Mouse (Mus musculus): ENCODE data around the gene Clcf1.

Clcf1 gene

DNA sequence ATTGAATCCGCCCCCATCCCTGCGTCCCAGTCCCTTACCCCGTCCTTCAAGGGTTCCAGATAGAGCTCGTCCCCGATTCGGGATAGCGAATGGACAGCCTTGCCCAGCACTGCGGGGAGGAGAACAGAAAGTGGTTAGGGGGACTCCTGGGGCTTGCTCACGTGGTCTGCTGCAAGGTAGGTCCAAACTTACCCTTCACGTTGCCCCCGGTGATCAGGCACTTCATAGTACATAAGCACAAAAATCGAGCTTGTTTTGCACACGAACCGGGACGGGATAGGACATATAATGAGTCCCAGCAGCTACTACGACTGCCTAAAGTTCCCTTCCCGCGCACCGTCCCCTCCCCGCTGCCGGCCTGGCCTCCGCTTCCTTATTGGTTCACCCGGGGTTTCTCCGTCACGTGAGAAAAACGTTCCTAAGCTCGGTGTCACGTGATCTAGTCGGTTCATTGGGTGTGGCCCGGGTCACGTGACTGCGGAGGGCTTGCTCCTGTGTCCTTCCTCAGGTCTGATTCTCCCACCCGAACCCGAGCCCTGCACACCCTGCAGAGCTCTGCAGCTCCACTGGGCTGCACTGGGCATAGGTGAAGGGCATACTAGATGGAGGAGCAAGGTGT is 12.6 kb upstream of the Clcf1 start, which contains the start of gene Rad9a:
TSS of gene Rad9a (minus strand) at position 372 of the 619 bp plus-strand sequence.
- peak; percentile 96 for DNase-seq (ENCODE audit: low read depth, low spot score)
- Histone ChIP-seq H3K36me3 (ENCODE audit: control insufficient read depth, insufficient read depth, low read length, poor library complexity, severe bottlenecking) (peaks cover 7% of the 10 kb centered on the region), H3K27me3 (ENCODE audit: control insufficient read depth, insufficient read depth, low read length, poor library complexity, severe bottlenecking) (no peaks in the 10 kb centered on the region)

DNA sequence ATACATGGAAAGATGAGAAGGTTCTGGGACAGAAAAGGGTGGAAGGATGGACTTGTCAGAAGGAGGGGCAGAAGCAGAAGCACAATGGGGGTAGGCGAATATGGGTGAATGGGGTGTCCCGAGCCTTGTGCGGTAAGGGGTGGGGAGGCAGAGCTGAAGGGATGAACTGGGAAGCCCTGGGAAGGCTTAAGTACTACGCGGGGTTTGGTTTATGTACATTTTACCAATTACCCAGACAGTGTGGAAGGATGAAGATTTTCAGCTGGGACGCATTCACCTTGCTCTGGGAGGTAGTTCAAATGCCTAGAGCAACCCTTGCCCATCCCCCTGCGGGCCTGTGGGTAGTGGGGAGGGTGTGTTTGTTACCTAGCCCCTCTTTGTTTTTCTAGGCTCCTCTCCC is 11.9 kb upstream of the Clcf1 start:
- Histone ChIP-seq H3K36me3 (ENCODE audit: control insufficient read depth, insufficient read depth, low read length, poor library complexity, severe bottlenecking) (peaks cover 3% of the 10 kb centered on the region), H3K27me3 (ENCODE audit: control insufficient read depth, insufficient read depth, low read length, poor library complexity, severe bottlenecking) (no peaks in the 10 kb centered on the region)
- DNase-seq (ENCODE audit: low read depth, low spot score): no peak

DNA sequence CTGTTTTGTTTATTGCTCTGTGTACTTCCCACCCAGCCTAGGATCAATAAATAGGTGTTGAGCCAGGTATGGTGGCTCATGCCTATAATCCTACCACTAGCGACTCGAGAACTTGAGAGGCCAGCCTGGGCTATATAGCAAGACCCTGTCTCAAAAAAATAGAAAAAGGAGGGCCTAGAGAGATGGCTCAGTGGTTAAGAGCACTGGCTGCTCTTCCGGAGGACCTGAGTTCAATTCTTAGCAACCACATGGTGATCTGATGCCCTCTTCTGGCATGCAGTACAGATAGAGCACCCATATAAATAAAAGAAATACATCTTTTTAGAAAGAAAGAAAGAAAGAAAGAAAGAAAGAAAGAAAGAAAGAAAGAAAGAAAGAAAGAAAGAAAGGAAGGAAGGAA is 10.9 kb upstream of the Clcf1 start:
- Histone ChIP-seq H3K36me3 (ENCODE audit: control insufficient read depth, insufficient read depth, low read length, poor library complexity, severe bottlenecking) (peaks cover 2% of the 10 kb centered on the region), H3K27me3 (ENCODE audit: control insufficient read depth, insufficient read depth, low read length, poor library complexity, severe bottlenecking) (no peaks in the 10 kb centered on the region)
- DNase-seq (ENCODE audit: low read depth, low spot score): peak; percentile 74

DNA sequence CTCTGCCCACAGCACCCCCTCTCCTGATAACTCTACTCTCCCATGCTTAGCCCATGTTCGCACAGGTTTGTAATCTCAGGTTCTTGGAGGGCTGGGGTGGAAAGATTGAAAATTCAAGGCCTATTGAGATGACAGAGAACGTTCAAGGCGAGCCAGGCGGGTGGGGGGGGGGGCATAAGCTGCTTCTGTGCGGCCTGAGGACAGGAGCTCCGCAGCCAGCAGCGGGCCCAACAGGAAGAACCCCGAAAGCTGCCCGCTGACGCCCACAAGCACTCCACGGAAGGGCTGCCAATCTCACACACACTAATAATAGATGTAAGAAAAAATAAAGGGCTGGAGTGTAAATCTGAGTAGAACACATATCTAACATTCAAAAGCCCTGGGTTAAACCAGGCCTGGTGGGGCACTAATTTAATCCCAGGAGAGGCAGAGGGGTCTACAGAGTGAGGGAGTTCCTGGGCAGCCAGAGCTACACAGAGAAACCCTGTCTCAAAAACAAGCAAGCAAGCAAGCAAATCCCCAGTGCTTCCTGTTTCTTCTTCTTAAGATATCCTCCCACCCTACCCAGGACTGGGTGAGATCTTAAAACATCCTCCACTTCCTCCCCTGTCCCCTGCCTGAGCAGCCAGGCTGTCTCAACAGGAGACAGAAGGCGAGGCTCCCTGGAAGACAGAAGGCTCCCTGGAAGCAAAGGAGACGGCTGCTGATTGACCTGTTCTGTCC is 10.3 kb upstream of the Clcf1 start:
- DNase-seq (ENCODE audit: low read depth, low spot score): peak; percentile 62
- H3K36me3 ChIP-seq (ENCODE audit: control insufficient read depth, insufficient read depth, low read length, poor library complexity, severe bottlenecking): no peaks in the 10 kb centered on the region; the same call in none of the 2 replicates
- H3K27me3 ChIP-seq (ENCODE audit: control insufficient read depth, insufficient read depth, low read length, poor library complexity, severe bottlenecking): no peaks in the 10 kb centered on the region

DNA sequence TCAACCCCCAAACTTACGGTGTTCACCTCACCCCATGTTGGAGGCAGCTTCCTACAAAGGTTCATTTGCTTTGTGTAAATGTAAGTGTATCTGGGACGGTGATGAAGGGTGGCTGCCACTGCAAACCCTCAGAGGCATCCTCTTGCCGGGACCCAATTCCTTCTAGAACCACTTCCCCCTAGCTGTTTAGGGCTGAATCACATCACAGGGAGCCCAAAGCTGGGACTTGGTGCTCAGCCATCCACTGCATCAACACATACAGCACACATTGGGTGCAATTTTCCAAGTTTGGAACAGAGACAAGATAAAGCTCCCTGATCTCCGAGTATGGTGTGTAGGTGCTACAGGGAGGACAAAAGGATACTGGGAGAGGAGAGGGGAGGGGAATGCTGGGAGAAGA is 9.1 kb upstream of the Clcf1 start:
- H3K36me3 ChIP-seq (ENCODE audit: control insufficient read depth, insufficient read depth, low read length, poor library complexity, severe bottlenecking): no peaks in the 10 kb centered on the region; the same call in 1 of the 2 replicates
- peak; percentile 37 for DNase-seq (ENCODE audit: low read depth, low spot score)
- H3K27me3 ChIP-seq (ENCODE audit: control insufficient read depth, insufficient read depth, low read length, poor library complexity, severe bottlenecking): no peaks in the 10 kb centered on the region

DNA sequence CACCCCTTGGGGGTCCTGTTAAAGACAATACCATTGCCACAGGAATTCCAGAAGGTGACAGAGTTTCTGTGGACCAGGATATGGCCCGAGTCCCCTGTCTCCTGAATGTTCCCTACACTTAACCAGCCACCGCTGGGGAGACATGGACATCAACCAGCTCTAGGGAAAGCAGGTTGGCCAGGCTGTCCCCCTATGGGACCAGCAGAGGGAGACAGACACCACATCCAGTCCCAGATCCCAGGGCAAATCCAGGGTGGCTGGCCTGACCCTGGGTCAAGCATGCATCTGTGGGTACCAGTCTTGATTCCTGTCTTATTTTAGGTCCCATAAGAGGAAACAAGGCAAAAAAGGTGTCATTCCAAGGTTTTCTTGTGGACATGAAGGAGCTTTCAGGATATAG is 7.1 kb upstream of the Clcf1 start:
- Histone ChIP-seq H3K36me3 (ENCODE audit: control insufficient read depth, insufficient read depth, low read length, poor library complexity, severe bottlenecking) (no peaks in the 10 kb centered on the region), H3K27me3 (ENCODE audit: control insufficient read depth, insufficient read depth, low read length, poor library complexity, severe bottlenecking) (no peaks in the 10 kb centered on the region)
- peak; percentile 81 for DNase-seq (ENCODE audit: low read depth, low spot score)

DNA sequence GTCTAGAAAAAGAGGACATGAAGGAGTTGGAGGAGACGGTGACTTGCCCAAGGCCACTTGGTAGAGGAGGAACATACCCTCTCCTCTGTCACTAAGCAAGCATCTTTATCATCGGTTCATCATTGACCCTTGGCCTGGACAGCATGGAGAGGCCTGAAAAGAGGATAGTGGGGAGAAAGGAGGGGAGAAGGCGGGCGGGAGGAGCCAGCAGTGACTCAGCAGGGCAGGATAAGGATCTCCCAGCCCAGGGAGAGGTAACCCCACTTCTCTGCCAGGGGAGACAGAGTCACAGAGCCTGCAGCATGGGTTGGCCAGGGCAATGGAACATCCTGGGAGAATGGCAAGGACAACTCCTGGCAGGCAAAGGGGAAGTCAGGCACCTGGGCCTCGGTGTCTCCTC is 5.5 kb upstream of the Clcf1 start:
- DNase-seq (ENCODE audit: low read depth, low spot score): no peak
- Histone ChIP-seq H3K36me3 (ENCODE audit: control insufficient read depth, insufficient read depth, low read length, poor library complexity, severe bottlenecking) (no peaks in the 10 kb centered on the region), H3K27me3 (ENCODE audit: control insufficient read depth, insufficient read depth, low read length, poor library complexity, severe bottlenecking) (no peaks in the 10 kb centered on the region)

DNA sequence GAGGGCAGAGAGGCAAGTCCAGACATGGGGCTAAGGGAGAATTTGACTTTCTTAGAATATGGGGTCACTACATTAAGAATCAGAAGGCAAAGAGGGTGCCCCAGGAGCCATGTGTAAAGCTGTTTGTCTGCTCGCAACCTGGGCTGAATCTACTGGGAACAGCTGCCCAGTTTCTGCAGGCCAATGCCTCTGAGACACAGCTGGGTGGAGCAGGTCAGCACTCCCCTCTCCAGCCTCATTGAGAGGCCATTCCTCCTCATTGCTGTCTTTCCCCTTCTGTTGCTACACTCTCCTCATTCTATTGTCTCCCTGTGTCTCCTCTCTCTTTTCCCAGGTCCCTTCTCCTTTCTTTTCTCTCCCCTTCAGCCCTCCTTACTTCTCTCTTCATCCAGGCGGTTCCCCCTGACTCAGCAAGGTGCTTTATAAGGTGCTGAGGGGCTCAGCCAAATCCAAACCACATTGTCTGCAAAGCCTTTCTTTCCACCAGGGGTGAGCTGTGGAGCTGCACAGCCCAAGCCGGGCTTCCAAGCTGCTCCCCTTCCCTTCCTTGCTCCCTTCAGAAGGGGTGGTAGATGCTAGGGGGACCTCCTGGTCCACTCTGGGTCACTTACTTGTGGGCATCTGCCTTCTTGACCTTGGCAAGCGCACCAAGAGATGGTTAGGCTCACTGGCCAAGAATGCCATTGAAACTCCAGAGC is 2.0 kb upstream of the Clcf1 start:
- DNase-seq (ENCODE audit: low read depth, low spot score): no peak
- Histone ChIP-seq H3K36me3 (ENCODE audit: control insufficient read depth, insufficient read depth, low read length, poor library complexity, severe bottlenecking) (no peaks in the 10 kb centered on the region; the same call in 1 of the 2 replicates), H3K27me3 (ENCODE audit: control insufficient read depth, insufficient read depth, low read length, poor library complexity, severe bottlenecking) (no peaks in the 10 kb centered on the region)

DNA sequence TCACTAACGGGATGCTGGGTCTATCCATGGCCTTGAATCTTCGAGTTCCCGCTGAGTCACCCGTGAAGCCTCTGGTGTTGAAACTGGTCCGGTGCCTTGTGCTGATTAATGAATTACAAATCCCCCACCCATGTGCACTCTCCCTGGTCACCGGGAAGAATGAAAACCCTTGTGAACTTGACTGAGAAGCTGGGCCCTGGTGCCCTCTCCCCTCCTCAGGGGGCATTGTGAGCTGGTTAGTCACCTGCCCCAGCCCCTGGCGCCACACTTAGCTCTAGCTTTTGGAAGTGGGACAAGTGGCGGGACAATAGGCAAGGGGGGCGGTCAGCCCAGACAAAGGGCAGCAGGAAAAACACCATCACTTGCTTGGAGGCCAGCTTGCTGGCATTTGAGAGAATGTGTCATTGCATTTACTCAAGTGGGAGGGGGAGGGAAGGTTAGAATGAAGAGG is 489 bp upstream of the Clcf1 start:
- Histone ChIP-seq H3K36me3 (ENCODE audit: control insufficient read depth, insufficient read depth, low read length, poor library complexity, severe bottlenecking) (no peaks in the 10 kb centered on the region; the same call in 1 of the 2 replicates), H3K27me3 (ENCODE audit: control insufficient read depth, insufficient read depth, low read length, poor library complexity, severe bottlenecking) (no peaks in the 10 kb centered on the region)
- no peak for DNase-seq (ENCODE audit: low read depth, low spot score)

DNA sequence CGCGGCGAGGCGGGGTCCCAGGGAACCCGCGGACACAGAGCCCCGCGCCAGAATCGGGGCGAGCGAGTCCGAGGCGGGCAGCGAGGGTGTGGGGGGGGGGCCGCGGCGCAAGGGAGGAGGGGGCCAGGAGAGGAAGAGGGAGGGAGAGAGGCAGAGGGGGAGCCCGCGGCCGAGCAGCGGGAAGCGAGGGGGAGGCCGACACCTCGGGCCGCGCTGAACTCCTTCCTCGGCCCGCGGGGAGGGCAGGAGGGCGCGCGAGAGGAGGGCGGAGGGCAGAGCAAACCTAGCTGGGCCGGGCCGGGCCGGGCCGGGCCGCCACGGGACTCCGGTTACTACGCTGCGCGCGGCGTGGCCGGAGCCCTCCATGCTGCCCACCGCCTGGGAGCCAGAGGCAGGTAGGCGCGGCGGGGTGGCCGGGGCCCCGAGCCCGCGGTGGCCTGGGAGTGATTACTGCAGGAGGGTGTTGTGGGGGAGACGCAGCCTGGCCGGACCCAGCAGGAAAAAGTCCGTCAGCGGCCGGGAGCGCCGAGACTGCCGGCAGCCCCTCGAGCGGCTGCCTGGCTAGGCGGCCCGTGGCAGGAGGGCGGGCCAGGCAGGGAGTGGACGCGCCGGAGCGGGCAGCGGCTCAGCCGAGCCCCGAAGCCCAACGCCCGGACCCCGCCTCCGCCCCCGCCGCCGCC is 873 bp downstream of the Clcf1 start:
- Histone ChIP-seq H3K27me3 (ENCODE audit: control insufficient read depth, insufficient read depth, low read length, poor library complexity, severe bottlenecking) (no peaks in the 10 kb centered on the region), H3K36me3 (ENCODE audit: control insufficient read depth, insufficient read depth, low read length, poor library complexity, severe bottlenecking) (no peaks in the 10 kb centered on the region; the same call in 1 of the 2 replicates)
- DNase-seq (ENCODE audit: low read depth, low spot score): peak; percentile 46

DNA sequence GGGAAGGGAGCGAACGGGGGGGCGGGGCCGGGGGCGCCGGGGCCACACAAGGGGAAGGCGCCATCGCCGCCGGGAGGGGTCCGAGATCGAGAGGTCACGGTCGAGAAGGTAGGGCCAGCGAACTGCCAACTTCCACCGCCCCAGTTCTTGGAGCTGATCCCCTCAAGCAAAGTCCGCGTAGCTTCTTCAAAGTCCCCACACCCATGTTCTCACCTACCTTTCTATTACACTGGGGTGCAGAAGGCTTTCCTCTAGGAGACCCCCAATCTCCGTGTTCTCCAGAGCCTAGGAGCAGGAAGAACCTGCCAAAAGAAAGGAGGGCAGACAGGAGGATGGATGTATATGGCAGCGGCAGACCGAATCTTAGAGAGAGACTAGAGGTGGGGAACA is 1.4 kb downstream of the Clcf1 start:
- Histone ChIP-seq H3K36me3 (ENCODE audit: control insufficient read depth, insufficient read depth, low read length, poor library complexity, severe bottlenecking) (no peaks in the 10 kb centered on the region; the same call in 1 of the 2 replicates), H3K27me3 (ENCODE audit: control insufficient read depth, insufficient read depth, low read length, poor library complexity, severe bottlenecking) (no peaks in the 10 kb centered on the region)
- DNase-seq (ENCODE audit: low read depth, low spot score): no peak

DNA sequence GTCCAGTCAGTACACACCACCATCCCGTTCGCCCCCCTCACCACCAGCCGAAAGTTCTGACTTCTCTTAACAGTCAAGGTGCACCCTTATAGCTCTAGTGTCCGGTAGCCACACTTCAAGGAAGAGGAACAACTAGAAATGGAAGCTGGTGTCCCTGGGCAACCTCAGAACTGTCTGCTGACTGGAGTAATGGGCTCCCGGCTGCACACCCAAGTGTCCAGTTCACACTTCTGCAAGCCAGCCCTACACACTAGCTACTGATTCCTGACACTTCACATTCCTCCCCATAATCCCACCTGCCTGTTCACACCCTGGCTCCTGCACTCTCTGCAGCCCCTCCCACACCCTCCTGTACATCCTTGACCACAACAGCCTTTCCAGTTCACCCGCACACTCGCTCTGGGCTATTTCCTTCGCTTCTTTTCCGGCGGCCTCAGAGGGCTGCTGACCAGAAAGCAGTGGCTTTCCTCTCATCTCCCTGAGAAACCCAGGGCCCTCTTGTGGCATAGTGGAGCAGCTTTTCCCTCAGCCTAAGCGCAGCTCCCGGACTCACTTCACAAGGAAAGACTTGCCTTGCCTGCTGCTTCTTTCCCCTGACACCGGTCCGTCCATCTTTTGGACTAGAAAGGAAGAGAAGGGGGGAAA is 2.1 kb downstream of the Clcf1 start:
- DNase-seq (ENCODE audit: low read depth, low spot score): peak; percentile 39
- Histone ChIP-seq H3K27me3 (ENCODE audit: control insufficient read depth, insufficient read depth, low read length, poor library complexity, severe bottlenecking) (no peaks in the 10 kb centered on the region), H3K36me3 (ENCODE audit: control insufficient read depth, insufficient read depth, low read length, poor library complexity, severe bottlenecking) (no peaks in the 10 kb centered on the region; the same call in 1 of the 2 replicates)

DNA sequence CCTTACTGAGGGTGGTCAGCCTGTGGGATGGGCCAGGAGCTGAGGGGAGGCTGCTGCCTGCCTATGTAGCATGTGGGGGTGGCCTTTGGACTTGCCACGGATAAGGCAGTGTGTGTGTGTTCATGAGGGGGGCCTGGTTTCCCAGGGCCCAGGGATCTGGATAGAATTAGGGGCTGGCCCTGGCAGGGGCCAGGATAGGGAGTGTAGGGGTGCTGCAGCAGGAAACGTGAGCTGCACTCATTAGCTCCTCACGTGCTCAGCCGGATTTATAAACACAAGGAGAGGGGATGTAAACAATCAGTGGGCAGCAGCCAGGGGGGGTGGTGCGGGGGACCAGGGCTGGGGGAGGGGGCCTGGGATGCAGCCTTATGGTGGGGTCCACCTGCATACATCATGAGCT is 3.1 kb downstream of the Clcf1 start:
- DNase-seq (ENCODE audit: low read depth, low spot score): no peak
- Histone ChIP-seq H3K36me3 (ENCODE audit: control insufficient read depth, insufficient read depth, low read length, poor library complexity, severe bottlenecking) (no peaks in the 10 kb centered on the region; the same call in 1 of the 2 replicates), H3K27me3 (ENCODE audit: control insufficient read depth, insufficient read depth, low read length, poor library complexity, severe bottlenecking) (no peaks in the 10 kb centered on the region)

DNA sequence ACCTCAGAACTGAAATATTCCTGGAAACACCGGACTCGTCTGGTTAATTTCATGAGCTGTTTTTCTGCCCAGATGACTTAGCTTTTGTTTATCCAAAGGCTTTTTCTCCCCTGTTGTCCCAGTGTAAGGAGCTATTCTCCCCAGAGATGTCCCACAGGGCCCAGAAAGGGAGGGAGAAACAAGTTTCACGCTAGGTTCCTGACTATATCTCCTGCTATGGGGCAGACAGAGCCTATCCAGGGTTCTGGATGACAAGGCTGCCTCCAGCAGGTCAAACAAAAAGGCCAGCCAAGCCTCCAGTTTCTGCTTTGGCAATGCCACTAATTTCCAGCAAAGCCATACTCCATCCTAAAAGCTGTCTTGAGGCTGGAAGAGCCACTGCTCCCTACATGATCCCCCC is 3.8 kb downstream of the Clcf1 start:
- DNase-seq (ENCODE audit: low read depth, low spot score): no peak
- Histone ChIP-seq H3K36me3 (ENCODE audit: control insufficient read depth, insufficient read depth, low read length, poor library complexity, severe bottlenecking) (peaks cover 1% of the 10 kb centered on the region; the same call in 1 of the 2 replicates), H3K27me3 (ENCODE audit: control insufficient read depth, insufficient read depth, low read length, poor library complexity, severe bottlenecking) (no peaks in the 10 kb centered on the region)
